ENCODE assay signal across 24 mouse cellular contexts in the genomic region with DNA sequence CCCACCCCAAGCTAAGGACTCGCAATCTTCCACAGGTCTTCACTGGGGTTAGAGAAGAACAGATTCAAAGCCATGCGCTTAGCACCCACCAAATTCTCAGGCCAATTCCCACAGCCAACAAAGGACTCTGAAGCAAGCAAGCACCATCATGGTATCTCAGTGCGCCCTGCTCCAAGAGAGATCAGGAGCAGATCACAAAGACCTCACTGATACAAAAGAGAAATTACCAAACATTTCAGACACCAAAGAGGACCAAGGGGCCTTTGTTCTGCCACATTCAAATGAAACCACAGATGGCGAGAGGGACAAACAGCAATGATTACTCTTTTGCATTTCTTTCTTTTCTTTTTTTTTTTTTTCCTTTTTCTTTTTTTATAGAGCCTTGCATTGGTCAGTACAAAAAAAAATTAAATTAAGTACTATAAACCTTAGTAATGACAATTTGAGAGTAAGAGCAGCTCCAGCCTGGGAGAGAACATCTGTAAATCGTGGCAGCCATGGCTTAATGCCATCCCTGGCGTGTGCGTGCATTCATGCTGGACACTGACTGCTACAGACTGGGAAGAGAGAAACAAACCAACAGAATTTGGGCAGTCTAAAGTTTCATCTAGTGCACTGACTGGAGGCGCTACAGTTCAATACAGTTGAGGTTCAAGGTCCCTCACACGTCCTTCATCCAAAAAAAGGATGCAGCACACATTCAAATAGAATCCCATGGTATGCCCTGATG.
"Had no signal": no experiment of that assay in that cellular context is flagged by ENCODE, and none has a peak within 500 bp of the region (broad histone marks: within the 10 kb centered on the region; RNA-seq: fewer than 3 reads in every experiment).

No protein-coding gene starts in this region.

- H3K4me2 ChIP-seq: limb, embryonic 13.5 days; liver, embryonic 12.5 days; liver, embryonic 15.5 days; lung, embryonic 15.5 days; midbrain, embryonic 11.5 days; neural tube, embryonic 12.5 days; neural tube, embryonic 15.5 days had no signal

- H3K9ac ChIP-seq: limb, embryonic 13.5 days; liver, embryonic 12.5 days; liver, embryonic 15.5 days; lung, embryonic 15.5 days; neural tube, embryonic 12.5 days; neural tube, embryonic 15.5 days had no signal

- H3K27ac ChIP-seq: limb, embryonic 10.5 days; limb, embryonic 13.5 days; liver, embryonic 12.5 days; liver, embryonic 15.5 days; lung, embryonic 15.5 days; neural tube, embryonic 12.5 days; neural tube, embryonic 15.5 days; stomach, postnatal 0 days had no signal

- ATAC-seq: intestine, embryonic 16.5 days; liver, embryonic 12.5 days had no signal

- H3K36me3 ChIP-seq: liver, embryonic 15.5 days; lung, embryonic 15.5 days had no signal

- H3K9me3 ChIP-seq: limb, embryonic 10.5 days; limb, embryonic 13.5 days; liver, embryonic 12.5 days; liver, embryonic 15.5 days; lung, embryonic 15.5 days; megakaryocyte, embryonic 14.5 days; neural tube, embryonic 12.5 days; neural tube, embryonic 15.5 days had no signal

- H3K4me3 ChIP-seq: limb, embryonic 10.5 days; limb, embryonic 13.5 days; liver, embryonic 12.5 days; liver, embryonic 15.5 days; lung, embryonic 15.5 days; megakaryocyte, embryonic 14.5 days; neural tube, embryonic 12.5 days; neural tube, embryonic 15.5 days had no signal

- H3K27me3 ChIP-seq: limb, embryonic 13.5 days; liver, embryonic 12.5 days; liver, embryonic 15.5 days; lung, embryonic 15.5 days; megakaryocyte, embryonic 14.5 days; neural tube, embryonic 12.5 days; neural tube, embryonic 15.5 days had no signal

- H3K4me1 ChIP-seq: limb, embryonic 10.5 days; limb, embryonic 13.5 days; liver, embryonic 12.5 days had no signal

- DNase-seq: kidney, adult 18-20 months; kidney, adult 9 months; kidney, postnatal 14 days; kidney, postnatal 4 days; liver; lung, adult 18-20 months; lung, postnatal 10 days; lung, postnatal 36 days; midbrain, embryonic 14.5 days; right cerebral cortex, adult 18-20 months; right cerebral cortex, postnatal 14 days; right cerebral cortex, postnatal 4 days; thymus, postnatal 25 days had no signal
